Mouse (Mus musculus): ENCODE results near the gene Taf1. TPM values are rescaled to one million over a fixed set of nuclear protein-coding genes. Genes with fewer than 3 reads are reported as not detected.

The Taf1 gene
- polyA plus RNA-seq, 1 experiment = 8.0 TPM

DNA sequence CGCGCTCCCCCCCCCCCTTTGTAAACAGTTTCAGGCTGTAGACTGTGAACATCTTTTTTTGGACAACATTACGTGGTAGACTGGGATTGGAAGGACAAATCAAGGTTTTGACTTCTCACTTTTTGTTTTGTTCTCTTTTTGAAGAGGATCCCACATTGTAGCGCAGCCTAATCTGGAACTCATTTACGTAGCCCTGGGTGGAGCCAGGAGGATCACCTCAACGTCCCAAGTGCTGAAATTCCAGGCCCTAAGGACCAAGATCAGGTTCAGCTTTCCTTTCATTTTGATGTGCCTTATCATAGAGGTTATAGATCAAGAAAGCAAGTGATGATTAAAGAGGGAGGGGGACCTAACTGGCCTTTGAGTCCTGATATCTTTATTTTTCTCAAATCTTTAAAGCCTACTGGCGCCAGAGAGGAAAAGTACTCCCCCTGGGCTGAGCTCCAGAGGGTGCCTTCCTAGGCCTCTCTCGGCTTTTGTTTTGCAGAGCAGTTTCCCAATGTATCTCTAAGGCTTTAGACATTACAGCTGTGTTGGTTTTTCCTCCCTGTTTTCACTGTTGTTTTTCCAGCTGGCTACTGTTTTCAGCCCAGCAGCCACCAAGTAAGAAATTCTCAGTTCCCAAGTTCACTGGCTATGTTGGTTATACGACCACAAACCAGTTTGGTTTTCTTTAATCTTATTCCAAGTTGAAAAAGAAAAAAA lies 104.4 kb downstream of the Taf1 start:
- H3K27me3 ChIP-seq (ENCODE audit: control insufficient read depth, insufficient read depth, insufficient read length) = no peaks in the 10 kb centered on the region
- peak; percentile 15 for TF ChIP-seq MYOD1 (IDR thresholded peaks at IDR 0.05; ENCODE audit: control insufficient read depth, insufficient read length, low read depth)
- TF ChIP-seq USF1 (IDR thresholded peaks at IDR 0.05; ENCODE audit: low read depth) = no peak
- no peaks in the 10 kb centered on the region for H3K36me3 ChIP-seq (ENCODE audit: control insufficient read depth, insufficient read depth)
- peaks cover 21% of the 10 kb centered on the region for H3K79me2 ChIP-seq (ENCODE audit: control insufficient read depth, insufficient read depth)
- no peak overlapping the region for H3ac ChIP-seq (ENCODE audit: control insufficient read depth, insufficient read length, low read depth)
- no peak overlapping the region for H3K4me3 ChIP-seq (ENCODE audit: insufficient read depth, poor library complexity, severe bottlenecking)
- H3K79me3 ChIP-seq (ENCODE audit: low read depth) = peaks cover 20% of the 10 kb centered on the region

DNA sequence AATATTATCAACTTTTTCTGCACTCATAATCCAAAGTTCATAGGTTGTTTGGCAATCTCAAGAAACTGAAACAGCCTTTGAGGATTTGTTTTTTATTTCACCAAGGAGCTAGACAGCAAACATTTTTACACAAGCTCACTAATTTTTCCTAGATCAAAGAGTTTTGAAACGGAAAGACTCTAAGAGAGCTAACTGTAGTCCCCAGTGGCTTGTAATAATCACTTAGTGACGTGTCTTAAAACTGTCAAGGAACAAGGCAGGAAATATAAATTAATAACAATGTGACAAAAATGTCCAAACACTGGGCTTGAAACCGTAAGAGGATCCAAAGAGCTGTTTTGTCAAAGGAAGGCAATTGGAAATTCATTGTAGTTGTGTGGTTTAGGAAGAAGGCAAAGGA lies 106.3 kb downstream of the Taf1 start:
- H3K36me3 ChIP-seq (ENCODE audit: control insufficient read depth, insufficient read depth) = peaks cover 6% of the 10 kb centered on the region
- no peak overlapping the region for H3K4me3 ChIP-seq (ENCODE audit: insufficient read depth, poor library complexity, severe bottlenecking)
- TF ChIP-seq MAX (IDR thresholded peaks at IDR 0.05) = no peak
- TF ChIP-seq MYOG (IDR thresholded peaks at IDR 0.05; ENCODE audit: control insufficient read depth, extremely low read depth, insufficient read length) = no peak
- no peak for TF ChIP-seq CTCF (IDR thresholded peaks at IDR 0.05; ENCODE audit: control insufficient read depth, insufficient read depth, insufficient read length)
- no peak for TF ChIP-seq CEBPB (IDR thresholded peaks at IDR 0.05; ENCODE audit: low read depth)
- no peak for TF ChIP-seq FOSL1 (IDR thresholded peaks at IDR 0.05; ENCODE audit: insufficient read depth, low read length, poor library complexity, severe bottlenecking)
- no peak for TF ChIP-seq MYOD1 (IDR thresholded peaks at IDR 0.05; ENCODE audit: control insufficient read depth, insufficient read length, low read depth)
- TF ChIP-seq USF1 (IDR thresholded peaks at IDR 0.05; ENCODE audit: low read depth) = no peak
- H3ac ChIP-seq (ENCODE audit: control insufficient read depth, insufficient read length, low read depth) = peak overlapping the region; percentile 23
- H3K79me3 ChIP-seq (ENCODE audit: low read depth) = peaks cover 39% of the 10 kb centered on the region
- no peaks in the 10 kb centered on the region for H3K27me3 ChIP-seq (ENCODE audit: control insufficient read depth, insufficient read depth, insufficient read length)
- peaks cover 40% of the 10 kb centered on the region for H3K79me2 ChIP-seq (ENCODE audit: control insufficient read depth, insufficient read depth)

DNA sequence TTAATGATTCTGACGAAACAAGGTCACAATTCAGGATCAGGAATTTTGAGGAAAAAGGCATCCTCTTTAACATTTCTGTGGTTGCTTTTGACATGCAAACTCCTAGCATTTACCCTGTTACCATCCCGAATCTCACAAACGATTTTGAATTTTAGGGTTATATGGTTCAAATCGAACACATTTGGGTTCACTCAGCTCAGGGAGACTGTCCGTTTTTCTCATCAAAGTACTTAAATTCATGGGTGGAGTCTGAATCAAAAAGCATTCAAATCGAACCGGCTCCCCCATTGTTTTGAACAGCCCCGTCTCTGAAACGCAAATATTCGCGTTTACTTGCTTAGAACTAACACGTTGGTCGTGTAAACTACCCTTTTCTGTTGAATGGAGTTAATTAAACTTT lies 106.8 kb downstream of the Taf1 start:
- TF ChIP-seq MYOD1 (IDR thresholded peaks at IDR 0.05; ENCODE audit: control insufficient read depth, insufficient read length, low read depth) (no peak), MYOG (IDR thresholded peaks at IDR 0.05; ENCODE audit: control insufficient read depth, extremely low read depth, insufficient read length) (no peak), USF1 (IDR thresholded peaks at IDR 0.05; ENCODE audit: low read depth) (no peak)
- H3K36me3 ChIP-seq (ENCODE audit: control insufficient read depth, insufficient read depth) = peaks cover 9% of the 10 kb centered on the region
- H3K79me3 ChIP-seq (ENCODE audit: low read depth) = peaks cover 44% of the 10 kb centered on the region
- peak overlapping the region; percentile 44 for H3ac ChIP-seq (ENCODE audit: control insufficient read depth, insufficient read length, low read depth)
- peaks cover 44% of the 10 kb centered on the region for H3K79me2 ChIP-seq (ENCODE audit: control insufficient read depth, insufficient read depth)
- H3K27me3 ChIP-seq (ENCODE audit: control insufficient read depth, insufficient read depth, insufficient read length) = no peaks in the 10 kb centered on the region
- H3K4me3 ChIP-seq (ENCODE audit: insufficient read depth, poor library complexity, severe bottlenecking) = peak overlapping the region; percentile 61

DNA sequence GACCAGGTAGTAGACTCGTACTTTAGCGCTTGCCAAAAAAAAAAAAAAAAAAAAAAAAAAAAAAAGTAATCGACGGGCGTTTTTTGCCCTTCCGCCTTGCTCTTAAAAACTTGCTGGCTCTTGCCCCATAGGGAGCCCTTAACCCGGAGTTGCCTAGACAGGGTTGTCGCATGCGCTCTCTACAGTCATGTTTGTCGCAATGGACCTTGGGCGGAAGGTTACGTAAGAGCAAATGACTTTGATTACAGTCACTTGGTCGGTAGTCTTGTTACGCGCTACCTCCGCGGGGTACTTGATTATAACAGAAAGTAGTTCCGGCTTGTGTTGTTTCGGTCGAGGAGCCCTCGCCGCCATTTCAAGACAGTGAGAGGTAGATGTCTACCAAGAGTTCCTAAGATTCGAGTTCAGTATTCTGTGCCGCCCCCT lies 107.2 kb downstream of the Taf1 start, which contains the start of gene Ogt:
Gene Ogt, plus strand, starts transcription at position 320 of the 426 bp plus-strand sequence.
- Histone ChIP-seq H3ac (ENCODE audit: control insufficient read depth, insufficient read length, low read depth) (peak within 1 kb of the TSS; percentile 72), H3K4me3 (ENCODE audit: insufficient read depth, poor library complexity, severe bottlenecking) (peak within 1 kb of the TSS; percentile 61), H3K79me2 (ENCODE audit: control insufficient read depth, insufficient read depth) (peaks cover 49% of the 10 kb centered on the region), H3K79me3 (ENCODE audit: low read depth) (peaks cover 46% of the 10 kb centered on the region), H3K36me3 (ENCODE audit: control insufficient read depth, insufficient read depth) (peaks cover 9% of the 10 kb centered on the region), H3K27me3 (ENCODE audit: control insufficient read depth, insufficient read depth, insufficient read length) (no peaks in the 10 kb centered on the region)
- TF ChIP-seq MAX (IDR thresholded peaks at IDR 0.05) = peak; percentile 57
- no peak for TF ChIP-seq CTCF (IDR thresholded peaks at IDR 0.05; ENCODE audit: control insufficient read depth, insufficient read depth, insufficient read length)
- TF ChIP-seq CEBPB (IDR thresholded peaks at IDR 0.05; ENCODE audit: low read depth) = peak; percentile 70
- TF ChIP-seq MYOD1 (IDR thresholded peaks at IDR 0.05; ENCODE audit: control insufficient read depth, insufficient read length, low read depth) = no peak

DNA sequence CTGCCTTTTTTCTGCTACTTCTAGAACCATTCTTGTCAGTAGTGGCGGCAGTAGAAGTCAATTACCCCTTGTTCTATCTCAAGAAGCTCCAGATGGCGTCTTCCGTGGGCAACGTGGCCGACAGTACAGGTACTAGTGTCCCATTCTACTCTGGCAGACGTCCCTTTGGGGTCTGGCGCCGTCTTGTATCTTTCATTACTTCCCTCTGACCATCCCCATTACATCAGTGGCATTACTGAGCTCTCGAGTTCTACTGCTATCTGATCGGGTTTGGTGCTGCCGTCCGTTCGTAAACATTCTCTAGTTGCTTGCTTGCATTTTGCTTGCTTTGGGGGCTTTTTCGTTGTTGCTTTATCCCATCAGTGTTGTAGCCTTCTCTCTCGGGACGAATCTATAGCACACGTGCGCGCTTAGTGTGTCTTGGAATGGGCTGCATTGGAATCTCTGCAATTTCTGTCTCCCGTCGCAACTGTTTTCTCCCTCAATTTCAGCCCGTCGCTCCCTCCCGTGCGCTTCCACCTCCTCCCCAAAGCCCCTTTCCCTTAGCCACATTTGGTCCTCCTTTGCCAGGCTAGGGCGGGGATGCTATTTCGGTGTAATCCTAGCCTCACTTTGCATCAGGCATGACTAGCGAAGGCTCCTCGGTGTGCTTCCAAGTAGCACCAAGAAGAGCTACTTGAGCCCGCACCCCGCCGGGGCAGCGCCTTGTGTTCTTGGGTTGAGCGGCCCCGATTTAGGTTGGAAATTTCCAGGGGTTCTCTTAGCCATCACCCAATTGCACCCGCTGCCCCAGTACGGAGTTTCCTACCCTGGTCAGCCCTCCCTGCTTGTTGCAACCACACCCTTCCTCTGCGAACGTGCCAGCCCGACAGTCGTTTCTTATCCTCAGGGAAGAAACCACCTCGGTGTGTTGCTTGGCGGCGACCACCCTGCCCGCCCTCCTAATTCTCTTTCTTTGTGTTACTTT lies 107.9 kb downstream of the Taf1 start:
- Histone ChIP-seq H3K36me3 (ENCODE audit: control insufficient read depth, insufficient read depth) (peaks cover 9% of the 10 kb centered on the region), H3K27me3 (ENCODE audit: control insufficient read depth, insufficient read depth, insufficient read length) (no peaks in the 10 kb centered on the region), H3ac (ENCODE audit: control insufficient read depth, insufficient read length, low read depth) (peak overlapping the region; percentile 72), H3K79me2 (ENCODE audit: control insufficient read depth, insufficient read depth) (peaks cover 56% of the 10 kb centered on the region), H3K4me3 (ENCODE audit: insufficient read depth, poor library complexity, severe bottlenecking) (peak overlapping the region; percentile 61), H3K79me3 (ENCODE audit: low read depth) (peaks cover 52% of the 10 kb centered on the region)
- TF ChIP-seq MAX (IDR thresholded peaks at IDR 0.05) = no peak

DNA sequence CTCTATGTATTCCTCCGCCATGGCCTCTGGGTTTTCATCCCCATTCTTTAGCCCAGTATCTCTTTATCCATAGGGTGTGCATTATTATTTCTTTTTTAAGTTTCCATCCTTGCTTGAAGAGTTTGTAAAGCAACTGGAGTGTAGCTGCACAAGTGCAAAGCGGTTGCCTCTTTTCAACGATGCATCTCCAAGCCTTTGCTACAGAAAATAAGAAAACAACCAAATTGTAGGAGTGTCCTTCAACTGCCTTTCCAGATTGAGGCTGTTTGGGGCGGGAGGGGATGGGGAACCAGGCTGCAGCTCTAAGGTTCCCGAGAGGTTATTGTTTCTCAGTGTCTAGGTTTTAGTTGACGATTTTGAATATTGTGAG lies 108.6 kb downstream of the Taf1 start:
- H3ac ChIP-seq (ENCODE audit: control insufficient read depth, insufficient read length, low read depth) = peak overlapping the region; percentile 72
- peaks cover 9% of the 10 kb centered on the region for H3K36me3 ChIP-seq (ENCODE audit: control insufficient read depth, insufficient read depth)
- H3K27me3 ChIP-seq (ENCODE audit: control insufficient read depth, insufficient read depth, insufficient read length) = no peaks in the 10 kb centered on the region
- H3K4me3 ChIP-seq (ENCODE audit: insufficient read depth, poor library complexity, severe bottlenecking) = peak overlapping the region; percentile 61
- H3K79me2 ChIP-seq (ENCODE audit: control insufficient read depth, insufficient read depth) = peaks cover 63% of the 10 kb centered on the region
- no peak for TF ChIP-seq MYOD1 (IDR thresholded peaks at IDR 0.05; ENCODE audit: control insufficient read depth, insufficient read length, low read depth)
- no peak for TF ChIP-seq FOSL1 (IDR thresholded peaks at IDR 0.05; ENCODE audit: insufficient read depth, low read length, poor library complexity, severe bottlenecking)
- no peak for TF ChIP-seq CTCF (IDR thresholded peaks at IDR 0.05; ENCODE audit: control insufficient read depth, insufficient read depth, insufficient read length)
- no peak for TF ChIP-seq CEBPB (IDR thresholded peaks at IDR 0.05; ENCODE audit: low read depth)
- no peak for TF ChIP-seq MYOG (IDR thresholded peaks at IDR 0.05; ENCODE audit: control insufficient read depth, extremely low read depth, insufficient read length)
- TF ChIP-seq MAX (IDR thresholded peaks at IDR 0.05) = no peak
- TF ChIP-seq USF1 (IDR thresholded peaks at IDR 0.05; ENCODE audit: low read depth) = no peak
- H3K79me3 ChIP-seq (ENCODE audit: low read depth) = peaks cover 58% of the 10 kb centered on the region

Measured in C2C12 (cell line).